Mouse (Mus musculus): ENCODE measurements around the gene Nkx2-5. TPM values are rescaled to one million over a fixed set of nuclear protein-coding genes. Genes with fewer than 3 reads are reported as not detected.

Gene Nkx2-5
- polyA plus RNA-seq, 1 experiment from 2014 or later, result 0.91 TPM

DNA sequence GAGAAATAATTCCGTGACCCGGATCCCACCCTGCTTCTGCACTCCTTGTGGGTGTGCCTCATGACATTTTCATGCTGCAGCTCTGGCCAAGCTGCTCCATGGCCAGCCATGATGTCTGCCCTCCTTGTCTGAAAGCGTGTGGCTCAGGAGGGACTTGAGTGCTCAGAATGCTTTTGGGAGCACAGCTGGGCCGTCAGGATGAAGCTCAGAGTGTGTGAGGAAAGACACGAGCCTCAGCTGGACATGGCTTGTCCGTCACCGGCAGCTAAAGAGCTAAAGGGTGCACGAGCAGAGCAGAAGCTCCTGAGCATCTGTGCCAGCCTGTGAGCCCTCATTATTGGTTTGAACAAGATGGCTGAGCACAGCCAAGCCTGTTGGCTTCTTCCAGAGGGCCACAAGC lies 28.7 kb upstream of the Nkx2-5 start:
- H3K4me2 ChIP-seq (replicated peaks; ENCODE audit: low read depth), result no peak overlapping the region
- H3K27ac ChIP-seq (replicated peaks), result no peak overlapping the region
- ATAC-seq (ENCODE audit: low FRiP score, low TSS enrichment) (no peak), DNase-seq (ENCODE audit: low spot score) (no peak)
- no peak for TF ChIP-seq CTCF (IDR thresholded peaks at IDR 0.05; ENCODE audit: low read depth)
- TF ChIP-seq EP300 (optimal IDR thresholded peaks at IDR 0.05), result no peak
- 68% methylated on average over 8 of the region's 8 CpGs for WGBS
- H3K4me1 ChIP-seq (replicated peaks; ENCODE audit: control insufficient read depth, insufficient read depth), result no peaks in the 10 kb centered on the region
- H3K4me3 ChIP-seq (ENCODE audit: low read depth, low read length), result no peak overlapping the region
- no peaks in the 10 kb centered on the region for H3K36me3 ChIP-seq (ENCODE audit: control insufficient read depth, insufficient read depth, low read length)
- no peaks in the 10 kb centered on the region for H3K9me3 ChIP-seq (ENCODE audit: control insufficient read depth, low read length)
- no peaks in the 10 kb centered on the region for H3K27me3 ChIP-seq (ENCODE audit: control insufficient read depth, insufficient read depth, low read length)
- no peak overlapping the region for H3K9ac ChIP-seq (ENCODE audit: low read length)

DNA sequence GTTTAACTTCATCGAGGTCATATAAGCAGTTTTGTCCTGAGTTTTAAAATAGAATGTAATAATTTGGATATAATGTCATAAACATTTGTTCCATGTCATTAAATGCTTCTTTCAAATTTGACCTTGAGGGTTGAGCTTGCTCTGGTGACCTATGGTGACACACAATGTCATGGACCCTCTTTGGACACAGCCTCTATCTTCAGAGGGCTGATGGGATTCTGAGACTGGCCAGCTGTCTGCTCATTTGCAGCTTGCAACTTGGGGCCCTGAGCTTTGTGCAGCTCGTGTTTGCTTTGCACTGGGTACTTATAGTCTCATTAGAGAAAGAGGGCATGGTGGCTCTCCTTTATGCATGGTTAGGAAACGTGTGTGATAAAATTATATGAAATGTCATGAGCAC lies 28.1 kb upstream of the Nkx2-5 start:
- ATAC-seq (ENCODE audit: low FRiP score, low TSS enrichment) (no peak), DNase-seq (ENCODE audit: low spot score) (no peak)
- H3K9ac ChIP-seq (ENCODE audit: low read length), result no peak overlapping the region
- no peak overlapping the region for H3K27ac ChIP-seq (replicated peaks)
- no peak overlapping the region for H3K4me2 ChIP-seq (replicated peaks; ENCODE audit: low read depth)
- WGBS, result 48% methylated on average over 3 of the region's 3 CpGs
- no peak overlapping the region for H3K4me3 ChIP-seq (ENCODE audit: low read depth, low read length)
- TF ChIP-seq CTCF (IDR thresholded peaks at IDR 0.05; ENCODE audit: low read depth), result no peak
- no peak for TF ChIP-seq EP300 (optimal IDR thresholded peaks at IDR 0.05)
- no peaks in the 10 kb centered on the region for H3K27me3 ChIP-seq (ENCODE audit: control insufficient read depth, insufficient read depth, low read length)
- no peaks in the 10 kb centered on the region for H3K36me3 ChIP-seq (ENCODE audit: control insufficient read depth, insufficient read depth, low read length)
- H3K4me1 ChIP-seq (replicated peaks; ENCODE audit: control insufficient read depth, insufficient read depth), result no peaks in the 10 kb centered on the region
- no peaks in the 10 kb centered on the region for H3K9me3 ChIP-seq (ENCODE audit: control insufficient read depth, low read length)

DNA sequence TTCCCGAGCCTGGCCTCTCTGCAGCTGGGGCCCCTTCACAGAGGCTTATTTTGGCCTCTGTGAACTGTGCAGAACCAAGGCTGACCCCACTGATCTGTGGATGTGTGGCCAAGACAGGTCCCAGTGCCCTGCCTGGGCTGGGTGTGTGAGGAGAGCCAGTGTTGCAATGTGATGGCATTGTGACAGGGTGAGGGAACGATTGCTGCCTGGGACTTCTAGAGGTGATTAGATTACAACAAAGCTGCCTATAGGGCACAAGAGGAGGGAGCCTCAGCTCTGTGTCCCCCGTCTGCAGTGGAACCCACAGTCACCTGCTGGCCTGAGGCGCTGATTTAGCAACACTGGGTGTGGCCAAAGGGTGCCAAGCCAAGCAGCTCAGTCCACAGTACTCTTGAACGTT lies 23.9 kb upstream of the Nkx2-5 start:
- Histone ChIP-seq H3K27ac (replicated peaks) (no peak overlapping the region), H3K4me1 (replicated peaks; ENCODE audit: control insufficient read depth, insufficient read depth) (no peaks in the 10 kb centered on the region), H3K4me3 (ENCODE audit: low read depth, low read length) (no peak overlapping the region), H3K9me3 (ENCODE audit: control insufficient read depth, low read length) (no peaks in the 10 kb centered on the region), H3K4me2 (replicated peaks; ENCODE audit: low read depth) (no peak overlapping the region), H3K27me3 (ENCODE audit: control insufficient read depth, insufficient read depth, low read length) (no peaks in the 10 kb centered on the region), H3K9ac (ENCODE audit: low read length) (no peak overlapping the region), H3K36me3 (ENCODE audit: control insufficient read depth, insufficient read depth, low read length) (no peaks in the 10 kb centered on the region)
- no peak for ATAC-seq (ENCODE audit: low FRiP score, low TSS enrichment)
- TF ChIP-seq CTCF (IDR thresholded peaks at IDR 0.05; ENCODE audit: low read depth) (no peak), EP300 (optimal IDR thresholded peaks at IDR 0.05) (no peak)
- no peak for DNase-seq (ENCODE audit: low spot score)
- WGBS, result 32% methylated on average over 5 of the region's 5 CpGs

DNA sequence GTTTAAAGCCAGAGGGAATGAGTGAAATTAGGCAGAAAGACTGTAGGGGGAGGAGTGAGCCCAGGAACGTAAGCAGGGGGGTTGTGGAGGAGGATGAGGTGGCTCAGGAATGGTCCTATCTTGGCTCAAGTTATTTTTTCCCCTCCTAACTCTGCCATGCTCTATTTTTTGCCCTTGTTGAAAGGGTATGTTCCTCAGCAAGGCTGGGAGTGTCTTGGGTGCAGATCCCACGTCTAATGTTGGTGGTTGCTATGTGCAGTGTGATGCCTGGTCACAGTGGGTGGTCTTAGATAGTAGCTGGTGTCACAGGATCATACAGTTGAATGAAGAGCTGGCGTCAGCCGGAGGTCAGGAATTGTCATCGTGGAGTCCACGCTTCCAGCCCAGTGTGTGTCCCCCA lies 20.3 kb upstream of the Nkx2-5 start:
- Histone ChIP-seq H3K36me3 (ENCODE audit: control insufficient read depth, insufficient read depth, low read length) (no peaks in the 10 kb centered on the region), H3K4me3 (ENCODE audit: low read depth, low read length) (no peak overlapping the region), H3K27ac (replicated peaks) (no peak overlapping the region), H3K27me3 (ENCODE audit: control insufficient read depth, insufficient read depth, low read length) (no peaks in the 10 kb centered on the region), H3K9ac (ENCODE audit: low read length) (no peak overlapping the region), H3K4me2 (replicated peaks; ENCODE audit: low read depth) (no peak overlapping the region), H3K4me1 (replicated peaks; ENCODE audit: control insufficient read depth, insufficient read depth) (no peaks in the 10 kb centered on the region), H3K9me3 (ENCODE audit: control insufficient read depth, low read length) (no peaks in the 10 kb centered on the region)
- no peak for TF ChIP-seq CTCF (IDR thresholded peaks at IDR 0.05; ENCODE audit: low read depth)
- TF ChIP-seq EP300 (optimal IDR thresholded peaks at IDR 0.05), result no peak
- ATAC-seq (ENCODE audit: low FRiP score, low TSS enrichment) (no peak), DNase-seq (ENCODE audit: low spot score) (no peak)
- whole genome bisulfite sequencing, result 51% methylated on average over 6 of the region's 6 CpGs

DNA sequence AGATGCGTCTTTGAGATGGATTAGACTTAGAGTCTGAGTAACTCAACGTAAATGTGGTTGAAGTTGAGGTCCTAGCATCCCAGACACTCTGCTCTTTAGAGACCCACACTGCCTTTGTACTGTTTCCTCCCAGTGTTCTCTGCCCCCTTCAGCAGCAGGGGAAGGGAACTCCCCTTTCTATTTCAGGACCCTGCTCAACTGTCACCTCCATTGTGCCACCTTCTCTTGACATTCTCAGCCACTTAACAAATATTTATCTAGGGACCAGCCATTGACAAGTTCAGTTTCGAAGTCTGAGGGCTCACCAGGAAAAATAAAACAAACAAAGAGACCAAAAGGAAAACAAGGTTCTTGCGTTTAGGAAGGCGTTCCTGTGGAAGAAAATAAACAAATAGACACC lies 19.5 kb upstream of the Nkx2-5 start:
- WGBS, result 29% methylated on average over 5 of the region's 5 CpGs
- Histone ChIP-seq H3K4me2 (replicated peaks; ENCODE audit: low read depth) (no peak overlapping the region), H3K9ac (ENCODE audit: low read length) (no peak overlapping the region), H3K4me3 (ENCODE audit: low read depth, low read length) (no peak overlapping the region), H3K9me3 (ENCODE audit: control insufficient read depth, low read length) (no peaks in the 10 kb centered on the region), H3K36me3 (ENCODE audit: control insufficient read depth, insufficient read depth, low read length) (no peaks in the 10 kb centered on the region), H3K4me1 (replicated peaks; ENCODE audit: control insufficient read depth, insufficient read depth) (no peaks in the 10 kb centered on the region), H3K27ac (replicated peaks) (no peak overlapping the region), H3K27me3 (ENCODE audit: control insufficient read depth, insufficient read depth, low read length) (no peaks in the 10 kb centered on the region)
- ATAC-seq (ENCODE audit: low FRiP score, low TSS enrichment), result no peak
- TF ChIP-seq CTCF (IDR thresholded peaks at IDR 0.05; ENCODE audit: low read depth) (no peak), EP300 (optimal IDR thresholded peaks at IDR 0.05) (no peak)
- no peak for DNase-seq (ENCODE audit: low spot score)

DNA sequence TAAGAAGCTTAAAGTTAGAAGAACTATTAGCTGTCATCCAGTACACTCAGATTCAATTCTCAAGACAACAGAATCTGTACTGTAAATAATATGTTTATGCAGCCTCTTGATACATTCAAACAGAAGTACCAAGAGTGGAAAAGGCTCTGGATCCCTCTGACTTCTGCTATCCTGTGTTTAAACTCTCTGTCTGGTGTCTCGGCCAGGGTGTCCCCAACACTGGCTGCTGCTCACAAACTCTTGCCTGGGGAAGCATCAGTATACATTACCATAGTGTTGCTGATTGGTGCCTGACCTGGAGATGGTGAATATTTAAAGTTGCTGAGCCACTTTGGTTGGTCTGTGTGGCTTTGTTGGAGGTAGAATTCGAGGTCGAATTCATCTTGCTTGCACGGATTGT lies 17.0 kb upstream of the Nkx2-5 start:
- WGBS, result 46% methylated on average over 4 of the region's 4 CpGs
- Histone ChIP-seq H3K9ac (ENCODE audit: low read length) (no peak overlapping the region), H3K27ac (replicated peaks) (no peak overlapping the region), H3K4me2 (replicated peaks; ENCODE audit: low read depth) (no peak overlapping the region), H3K27me3 (ENCODE audit: control insufficient read depth, insufficient read depth, low read length) (peaks cover 2% of the 10 kb centered on the region; the same call in 1 of the 2 replicates), H3K4me1 (replicated peaks; ENCODE audit: control insufficient read depth, insufficient read depth) (no peaks in the 10 kb centered on the region), H3K9me3 (ENCODE audit: control insufficient read depth, low read length) (no peaks in the 10 kb centered on the region), H3K4me3 (ENCODE audit: low read depth, low read length) (no peak overlapping the region), H3K36me3 (ENCODE audit: control insufficient read depth, insufficient read depth, low read length) (no peaks in the 10 kb centered on the region)
- DNase-seq (ENCODE audit: low spot score) (no peak), ATAC-seq (ENCODE audit: low FRiP score, low TSS enrichment) (no peak)
- TF ChIP-seq CTCF (IDR thresholded peaks at IDR 0.05; ENCODE audit: low read depth) (no peak), EP300 (optimal IDR thresholded peaks at IDR 0.05) (no peak)
